Mouse (Mus musculus): ENCODE results near the gene Sh3bgrl3.

DNA sequence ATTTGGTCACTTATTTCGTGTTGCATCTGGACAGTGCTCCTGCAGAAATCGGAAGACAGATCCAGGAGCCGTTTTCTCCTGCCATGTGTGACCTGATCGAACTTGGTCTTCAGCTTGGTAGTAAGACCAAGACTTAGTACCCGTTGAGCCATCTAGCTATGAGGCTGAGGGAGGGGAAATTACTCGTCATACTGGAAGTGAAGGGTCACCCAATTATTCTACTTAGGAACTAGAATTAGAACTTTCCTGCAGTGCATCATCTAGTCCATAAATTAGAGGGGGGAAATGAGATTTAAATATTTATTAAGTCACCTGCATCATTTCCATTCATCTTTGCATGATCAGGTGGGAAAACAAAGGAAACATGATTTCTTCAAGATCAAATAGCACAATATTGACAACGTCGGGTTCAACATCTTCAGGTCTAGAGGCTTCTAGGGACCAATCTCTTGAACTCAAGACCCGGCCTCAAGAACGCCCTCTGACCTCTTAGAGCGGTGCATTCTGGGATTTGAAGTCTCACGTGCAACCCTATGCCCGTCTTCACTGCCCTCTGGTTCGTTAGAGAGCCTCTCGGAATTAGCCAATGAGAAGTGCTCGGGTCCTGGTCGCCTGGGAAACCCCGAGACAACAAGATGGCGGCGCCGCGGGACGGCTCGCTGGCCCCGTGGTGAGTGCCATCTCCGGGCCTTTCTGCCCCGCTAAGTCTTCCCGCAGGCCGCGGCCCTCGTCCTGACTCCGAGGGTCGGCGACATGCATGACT is 26.4 kb downstream of the Sh3bgrl3 start, which contains the start of gene Ubxn11:
- no peak for TF ChIP-seq CTCF (IDR thresholded peaks at IDR 0.05; ENCODE audit: extremely low read depth, insufficient read depth, low read length)
- TF ChIP-seq POLR2A (IDR thresholded peaks at IDR 0.05; ENCODE audit: extremely low read depth, insufficient read depth, low read length): no peak

Measured in cortical plate, adult 2 months (tissue).